Mouse (Mus musculus): ENCODE measurements at regions not wholly inside any gene's neighbourhood (a gene's known extent, or its start where the extent isn't known, plus 50 kb on each side); places are given as distances from the start of the nearest gene placed in this dataset.

DNA sequence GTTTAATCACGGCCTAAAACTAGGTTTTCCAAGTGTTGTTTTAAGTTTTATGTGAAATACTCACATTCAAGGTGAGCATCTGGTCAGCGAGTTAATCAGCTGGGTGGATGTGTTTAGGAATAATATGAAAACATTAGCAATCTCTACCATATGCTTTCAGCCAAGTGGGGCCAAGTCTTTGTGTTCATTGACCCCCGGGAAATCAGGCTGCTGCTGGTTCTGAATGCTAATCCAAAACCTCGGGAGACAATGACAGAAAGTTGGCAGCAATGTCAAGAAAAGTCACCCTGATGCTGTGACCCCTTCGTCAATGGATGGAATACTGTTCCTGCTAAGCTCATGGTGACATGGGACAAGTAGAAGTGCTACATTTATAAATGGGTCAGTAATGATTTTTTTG lies 216.2 kb downstream of the Lipi start:
- no peak overlapping the region for H3K4me2 ChIP-seq (ENCODE audit: low read length)
- H3K9me3 ChIP-seq (ENCODE audit: control insufficient read depth, low read length): no peaks in the 10 kb centered on the region
- WGBS: 49% methylated on average over 5 of the region's 5 CpGs
- H3K27me3 ChIP-seq (ENCODE audit: control insufficient read depth, insufficient read depth, low read length): no peaks in the 10 kb centered on the region
- peak; percentile 47 for DNase-seq
- no peak overlapping the region for H3K27ac ChIP-seq (replicated peaks; ENCODE audit: low read depth, low read length)
- no peak overlapping the region for H3K9ac ChIP-seq (replicated peaks; ENCODE audit: low read length)
- ATAC-seq (ENCODE audit: low FRiP score, low TSS enrichment): no peak
- H3K4me3 ChIP-seq (replicated peaks; ENCODE audit: low read depth, low read length): no peak overlapping the region
- no peaks in the 10 kb centered on the region for H3K36me3 ChIP-seq (ENCODE audit: control insufficient read depth, insufficient read depth, low read length)
- peaks cover 5% of the 10 kb centered on the region for H3K4me1 ChIP-seq (ENCODE audit: control insufficient read depth, insufficient read depth, low read length)

DNA sequence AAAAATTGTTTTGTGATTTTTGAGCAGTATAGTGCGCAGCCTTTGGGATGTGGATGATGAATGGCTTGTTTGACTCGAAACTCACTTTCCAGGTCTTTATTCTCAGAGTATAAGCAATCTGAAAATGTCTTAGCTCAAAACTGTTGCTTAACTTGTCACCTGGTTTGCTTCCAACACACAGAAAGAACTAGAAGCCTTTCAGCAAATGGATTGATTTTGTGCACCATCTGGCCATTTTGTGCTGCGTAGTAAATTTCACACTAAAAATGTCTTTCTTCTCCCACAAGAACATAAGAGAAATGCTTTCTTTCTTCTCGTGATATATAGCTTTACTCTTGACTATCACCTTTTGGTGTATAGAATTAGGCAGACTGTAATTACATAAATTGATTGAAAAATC lies 219.1 kb downstream of the Lipi start:
- Histone ChIP-seq H3K27me3 (ENCODE audit: control insufficient read depth, insufficient read depth, low read length) (no peaks in the 10 kb centered on the region), H3K9ac (replicated peaks; ENCODE audit: low read length) (no peak overlapping the region), H3K27ac (replicated peaks; ENCODE audit: low read depth, low read length) (no peak overlapping the region), H3K4me3 (replicated peaks; ENCODE audit: low read depth, low read length) (no peak overlapping the region), H3K4me1 (ENCODE audit: control insufficient read depth, insufficient read depth, low read length) (peaks cover 5% of the 10 kb centered on the region), H3K9me3 (ENCODE audit: control insufficient read depth, low read length) (no peaks in the 10 kb centered on the region), H3K4me2 (ENCODE audit: low read length) (no peak overlapping the region), H3K36me3 (ENCODE audit: control insufficient read depth, insufficient read depth, low read length) (no peaks in the 10 kb centered on the region)
- ATAC-seq (ENCODE audit: low FRiP score, low TSS enrichment) (no peak), DNase-seq (no peak)
- 88% methylated on average over 4 of the region's 4 CpGs for WGBS

DNA sequence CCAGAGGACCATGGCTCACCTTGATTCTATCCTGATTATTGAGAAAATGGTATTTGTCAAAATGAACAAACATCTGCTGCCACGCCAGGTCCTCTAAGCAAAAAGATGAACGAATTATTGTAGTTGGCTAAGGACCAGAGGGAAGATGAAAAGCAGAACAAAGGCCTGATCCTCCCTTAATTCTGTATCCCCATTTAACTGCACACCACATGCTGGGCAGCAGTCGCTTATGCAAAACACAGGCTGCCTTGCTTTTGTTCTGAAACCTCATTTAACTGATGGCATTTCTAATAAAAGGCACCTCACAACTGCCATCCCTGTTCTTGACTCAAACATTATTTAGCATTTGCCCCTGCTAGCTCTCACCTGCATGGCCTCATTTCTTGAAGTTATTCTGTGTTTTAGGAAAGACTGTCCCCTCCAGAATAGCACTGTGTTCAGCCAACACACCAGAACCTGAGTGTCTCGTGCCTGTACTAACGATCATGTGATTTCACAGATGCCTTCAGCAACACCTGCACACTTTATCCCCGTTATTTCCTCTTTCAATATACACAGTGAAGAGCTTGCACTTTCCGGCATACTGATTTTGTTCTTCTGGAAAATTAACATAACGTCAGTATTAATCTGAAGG lies 220.4 kb downstream of the Lipi start:
- ATAC-seq (ENCODE audit: low FRiP score, low TSS enrichment) (no peak; the same call in 1 of the 2 replicates), DNase-seq (peak; percentile 42)
- 30% methylated on average over 8 of the region's 8 CpGs for WGBS
- no peaks in the 10 kb centered on the region for H3K27me3 ChIP-seq (ENCODE audit: control insufficient read depth, insufficient read depth, low read length)
- no peak overlapping the region for H3K9ac ChIP-seq (replicated peaks; ENCODE audit: low read length)
- H3K4me1 ChIP-seq (ENCODE audit: control insufficient read depth, insufficient read depth, low read length): peaks cover 5% of the 10 kb centered on the region
- H3K27ac ChIP-seq (replicated peaks; ENCODE audit: low read depth, low read length): peak overlapping the region; percentile 37; the same call in 1 of the 2 replicates
- H3K9me3 ChIP-seq (ENCODE audit: control insufficient read depth, low read length): no peaks in the 10 kb centered on the region
- no peak overlapping the region for H3K4me3 ChIP-seq (replicated peaks; ENCODE audit: low read depth, low read length)
- H3K36me3 ChIP-seq (ENCODE audit: control insufficient read depth, insufficient read depth, low read length): no peaks in the 10 kb centered on the region
- no peak overlapping the region for H3K4me2 ChIP-seq (ENCODE audit: low read length)

DNA sequence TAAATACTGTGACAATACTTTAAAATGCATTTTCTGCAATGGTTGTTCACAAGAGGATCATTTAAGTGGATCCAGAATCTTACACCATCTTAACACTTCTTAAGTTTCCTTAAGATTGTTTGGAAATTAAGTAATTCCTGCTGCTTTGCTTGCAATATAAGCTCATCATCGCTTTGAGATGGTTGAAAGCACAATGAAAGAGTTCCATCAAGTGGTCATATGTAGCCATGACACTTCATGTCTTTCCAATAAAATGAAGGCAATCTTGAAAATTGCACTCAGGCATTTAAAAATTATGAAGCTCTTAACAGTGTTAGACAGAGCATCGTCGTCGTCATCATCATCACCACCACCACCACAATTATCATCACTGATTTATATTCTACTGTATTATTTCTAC lies 223.8 kb downstream of the Lipi start:
- Histone ChIP-seq H3K4me1 (ENCODE audit: control insufficient read depth, insufficient read depth, low read length) (peaks cover 5% of the 10 kb centered on the region), H3K9me3 (ENCODE audit: control insufficient read depth, low read length) (no peaks in the 10 kb centered on the region), H3K4me3 (replicated peaks; ENCODE audit: low read depth, low read length) (no peak overlapping the region), H3K27ac (replicated peaks; ENCODE audit: low read depth, low read length) (no peak overlapping the region), H3K4me2 (ENCODE audit: low read length) (no peak overlapping the region), H3K27me3 (ENCODE audit: control insufficient read depth, insufficient read depth, low read length) (no peaks in the 10 kb centered on the region), H3K9ac (replicated peaks; ENCODE audit: low read length) (no peak overlapping the region), H3K36me3 (ENCODE audit: control insufficient read depth, insufficient read depth, low read length) (no peaks in the 10 kb centered on the region)
- ATAC-seq (ENCODE audit: low FRiP score, low TSS enrichment): no peak
- WGBS: 79% methylated on average over 4 of the region's 4 CpGs
- DNase-seq: peak; percentile 72

DNA sequence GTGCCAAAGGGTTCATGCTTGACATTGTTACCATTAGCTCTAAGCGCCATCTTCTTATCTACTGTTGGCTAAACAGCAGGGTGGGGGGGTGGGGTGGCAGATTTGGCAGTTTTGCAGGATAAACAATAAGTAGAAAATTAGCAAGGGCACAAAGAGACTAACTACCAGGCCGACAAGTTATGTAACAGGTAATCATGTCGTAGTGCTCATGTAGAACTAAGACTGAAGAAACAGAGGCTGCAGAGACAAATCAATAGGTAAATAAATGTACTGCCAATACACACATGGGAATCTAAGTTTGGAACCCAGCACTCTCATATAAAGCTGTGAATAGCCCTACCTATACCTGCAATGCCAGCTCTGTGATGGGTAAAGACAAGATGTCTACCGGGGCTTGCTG lies 225.1 kb downstream of the Lipi start:
- ATAC-seq (ENCODE audit: low FRiP score, low TSS enrichment) (no peak), DNase-seq (no peak)
- 88% methylated on average over 4 of the region's 4 CpGs for WGBS

DNA sequence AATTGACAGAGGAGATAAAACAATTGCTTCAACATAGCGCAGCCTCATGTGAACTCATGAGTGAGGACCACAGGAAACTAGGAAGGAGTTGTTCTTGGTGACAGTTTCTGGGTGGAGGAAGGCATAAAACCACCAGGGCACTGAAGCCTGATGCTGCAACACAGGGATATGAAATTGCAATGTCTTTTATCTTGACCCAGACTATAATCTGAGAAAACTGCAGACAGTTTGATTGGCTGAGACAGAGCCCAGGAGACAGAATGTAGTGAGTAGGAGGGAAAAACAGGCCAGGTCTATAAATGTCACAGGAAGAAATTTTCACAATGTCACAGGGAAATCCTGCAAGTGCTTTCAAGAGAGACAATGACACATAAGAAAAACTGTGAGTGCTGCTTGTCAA lies 232.5 kb downstream of the Lipi start:
- H3K9me3 ChIP-seq (ENCODE audit: control insufficient read depth, low read length): no peaks in the 10 kb centered on the region
- no peak overlapping the region for H3K4me3 ChIP-seq (replicated peaks; ENCODE audit: low read depth, low read length)
- H3K36me3 ChIP-seq (ENCODE audit: control insufficient read depth, insufficient read depth, low read length): no peaks in the 10 kb centered on the region
- DNase-seq: no peak
- no peak overlapping the region for H3K4me2 ChIP-seq (ENCODE audit: low read length)
- no peak overlapping the region for H3K27ac ChIP-seq (replicated peaks; ENCODE audit: low read depth, low read length)
- ATAC-seq (ENCODE audit: low FRiP score, low TSS enrichment): no peak
- no peaks in the 10 kb centered on the region for H3K27me3 ChIP-seq (ENCODE audit: control insufficient read depth, insufficient read depth, low read length)
- WGBS: 84% methylated on average over 1 of the region's 1 CpGs
- H3K4me1 ChIP-seq (ENCODE audit: control insufficient read depth, insufficient read depth, low read length): no peaks in the 10 kb centered on the region
- no peak overlapping the region for H3K9ac ChIP-seq (replicated peaks; ENCODE audit: low read length)

More for the DNA sequence above, 225.1 kb downstream of the Lipi start:
- Histone ChIP-seq H3K4me3 (replicated peaks; ENCODE audit: low read depth, low read length) (no peak overlapping the region), H3K27ac (replicated peaks; ENCODE audit: low read depth, low read length) (no peak overlapping the region), H3K9ac (replicated peaks; ENCODE audit: low read length) (no peak overlapping the region), H3K27me3 (ENCODE audit: control insufficient read depth, insufficient read depth, low read length) (no peaks in the 10 kb centered on the region), H3K4me2 (ENCODE audit: low read length) (no peak overlapping the region), H3K4me1 (ENCODE audit: control insufficient read depth, insufficient read depth, low read length) (peaks cover 5% of the 10 kb centered on the region), H3K36me3 (ENCODE audit: control insufficient read depth, insufficient read depth, low read length) (no peaks in the 10 kb centered on the region), H3K9me3 (ENCODE audit: control insufficient read depth, low read length) (no peaks in the 10 kb centered on the region)

DNA sequence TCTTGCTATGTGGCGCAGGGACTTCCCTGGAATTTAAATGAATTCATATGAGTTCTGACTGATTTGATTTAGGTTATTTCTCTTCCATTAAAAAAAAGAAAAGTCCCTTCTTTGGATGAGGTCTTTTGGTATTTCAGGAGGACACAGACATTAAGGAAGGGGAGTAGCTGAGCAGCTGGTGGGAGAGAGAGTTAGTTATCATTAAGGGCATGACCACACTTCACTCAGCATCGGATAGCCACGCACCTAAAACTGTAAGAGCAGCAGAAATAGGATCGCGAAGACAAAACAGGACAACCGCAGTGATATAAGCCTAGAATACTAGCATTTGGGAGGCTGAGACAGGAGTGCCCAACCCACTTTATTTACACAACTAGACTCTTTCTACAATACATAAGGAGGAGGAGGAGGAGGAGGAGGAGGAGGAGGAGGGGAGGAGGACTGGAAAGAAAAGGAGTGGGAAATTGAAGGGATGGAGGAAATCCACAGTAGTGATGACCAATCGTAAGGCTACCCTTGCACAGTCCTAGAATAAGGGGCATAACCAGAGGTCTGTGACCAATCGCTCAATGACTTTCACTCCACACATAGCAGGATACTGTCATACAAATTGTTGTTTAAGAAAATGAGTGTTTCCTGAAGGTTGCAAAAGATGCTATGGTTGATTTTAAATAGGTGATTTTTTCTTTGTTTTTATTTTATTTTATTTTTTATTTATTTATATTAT lies 241.5 kb downstream of the Lipi start:
- no peaks in the 10 kb centered on the region for H3K27me3 ChIP-seq (ENCODE audit: control insufficient read depth, insufficient read depth, low read length)
- 83% methylated on average over 8 of the region's 8 CpGs for WGBS
- no peak overlapping the region for H3K4me2 ChIP-seq (ENCODE audit: low read length)
- no peaks in the 10 kb centered on the region for H3K4me1 ChIP-seq (ENCODE audit: control insufficient read depth, insufficient read depth, low read length)
- H3K4me3 ChIP-seq (replicated peaks; ENCODE audit: low read depth, low read length): no peak overlapping the region
- ATAC-seq (ENCODE audit: low FRiP score, low TSS enrichment) (no peak), DNase-seq (no peak)
- no peak overlapping the region for H3K9ac ChIP-seq (replicated peaks; ENCODE audit: low read length)
- H3K9me3 ChIP-seq (ENCODE audit: control insufficient read depth, low read length): no peaks in the 10 kb centered on the region
- H3K27ac ChIP-seq (replicated peaks; ENCODE audit: low read depth, low read length): no peak overlapping the region
- H3K36me3 ChIP-seq (ENCODE audit: control insufficient read depth, insufficient read depth, low read length): no peaks in the 10 kb centered on the region

DNA sequence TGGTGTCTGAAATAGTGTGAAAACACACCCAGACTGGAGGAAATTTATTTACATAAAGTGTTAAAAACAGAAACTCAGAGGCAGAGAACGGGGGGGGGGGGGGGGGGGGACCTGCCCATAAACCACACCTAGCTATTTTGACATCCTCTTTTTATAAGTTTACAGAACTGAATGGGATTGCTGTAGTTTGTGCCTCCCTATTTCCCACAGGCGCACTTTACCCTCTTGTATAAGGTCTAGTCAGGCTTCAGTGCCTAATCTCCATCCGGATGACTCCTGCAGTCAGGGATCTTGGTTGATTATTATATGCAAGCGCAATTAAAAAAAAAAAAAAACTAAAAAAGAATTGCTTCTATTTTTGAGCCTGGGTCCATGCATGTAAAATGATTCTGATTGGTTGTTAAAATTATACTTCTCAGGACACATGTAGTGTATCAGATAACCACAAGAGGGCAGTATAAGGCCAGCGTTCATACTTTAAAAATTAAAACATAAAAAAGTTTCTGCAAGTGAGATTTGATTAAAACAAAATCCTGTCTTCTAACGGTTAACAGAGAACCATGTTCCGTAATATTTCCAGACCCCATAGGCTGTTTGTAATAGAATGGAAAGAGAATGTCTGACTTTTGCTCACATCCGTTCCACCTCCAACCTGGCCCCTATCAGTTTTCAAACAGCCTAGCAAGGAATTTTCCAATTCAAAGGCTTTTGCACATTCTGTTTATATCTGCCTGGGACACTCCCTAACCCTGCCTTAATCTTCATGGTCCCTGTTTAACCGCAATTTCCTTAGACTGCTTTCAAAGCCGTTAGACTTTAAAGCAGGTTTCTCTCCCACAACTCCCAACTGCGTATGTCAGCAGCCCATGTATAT lies 242.6 kb downstream of the Lipi start:
- H3K9me3 ChIP-seq (ENCODE audit: control insufficient read depth, low read length): no peaks in the 10 kb centered on the region
- no peaks in the 10 kb centered on the region for H3K4me1 ChIP-seq (ENCODE audit: control insufficient read depth, insufficient read depth, low read length)
- H3K9ac ChIP-seq (replicated peaks; ENCODE audit: low read length): no peak overlapping the region
- H3K4me3 ChIP-seq (replicated peaks; ENCODE audit: low read depth, low read length): no peak overlapping the region
- H3K27ac ChIP-seq (replicated peaks; ENCODE audit: low read depth, low read length): no peak overlapping the region
- no peaks in the 10 kb centered on the region for H3K27me3 ChIP-seq (ENCODE audit: control insufficient read depth, insufficient read depth, low read length)
- 42% methylated on average over 11 of the region's 11 CpGs for WGBS
- peak; percentile 74 for DNase-seq
- H3K36me3 ChIP-seq (ENCODE audit: control insufficient read depth, insufficient read depth, low read length): no peaks in the 10 kb centered on the region
- ATAC-seq (ENCODE audit: low FRiP score, low TSS enrichment): no peak; the same call in 1 of the 2 replicates
- no peak overlapping the region for H3K4me2 ChIP-seq (ENCODE audit: low read length)

Measured in midbrain, embryonic 14.5 days (tissue).